Mouse (Mus musculus) liver, embryonic 14 days (tissue): ENCODE data around the gene Rp2. TPM values are rescaled to one million over a fixed set of nuclear protein-coding genes. Genes with fewer than 3 reads are reported as not detected.

Source experiments
- polyA plus RNA-seq: library from polyadenylated mRNA; depleted of rRNA; stranded (reverse); fragments of >200 nt; gene quantifications from 2 replicates; pipeline ENCODE4 v1.2.3, GENCODE M21; 2012; rRNA removed

The Rp2 gene
- 5.1 and 6.4 TPM in 2 replicates for polyA plus RNA-seq

DNA sequence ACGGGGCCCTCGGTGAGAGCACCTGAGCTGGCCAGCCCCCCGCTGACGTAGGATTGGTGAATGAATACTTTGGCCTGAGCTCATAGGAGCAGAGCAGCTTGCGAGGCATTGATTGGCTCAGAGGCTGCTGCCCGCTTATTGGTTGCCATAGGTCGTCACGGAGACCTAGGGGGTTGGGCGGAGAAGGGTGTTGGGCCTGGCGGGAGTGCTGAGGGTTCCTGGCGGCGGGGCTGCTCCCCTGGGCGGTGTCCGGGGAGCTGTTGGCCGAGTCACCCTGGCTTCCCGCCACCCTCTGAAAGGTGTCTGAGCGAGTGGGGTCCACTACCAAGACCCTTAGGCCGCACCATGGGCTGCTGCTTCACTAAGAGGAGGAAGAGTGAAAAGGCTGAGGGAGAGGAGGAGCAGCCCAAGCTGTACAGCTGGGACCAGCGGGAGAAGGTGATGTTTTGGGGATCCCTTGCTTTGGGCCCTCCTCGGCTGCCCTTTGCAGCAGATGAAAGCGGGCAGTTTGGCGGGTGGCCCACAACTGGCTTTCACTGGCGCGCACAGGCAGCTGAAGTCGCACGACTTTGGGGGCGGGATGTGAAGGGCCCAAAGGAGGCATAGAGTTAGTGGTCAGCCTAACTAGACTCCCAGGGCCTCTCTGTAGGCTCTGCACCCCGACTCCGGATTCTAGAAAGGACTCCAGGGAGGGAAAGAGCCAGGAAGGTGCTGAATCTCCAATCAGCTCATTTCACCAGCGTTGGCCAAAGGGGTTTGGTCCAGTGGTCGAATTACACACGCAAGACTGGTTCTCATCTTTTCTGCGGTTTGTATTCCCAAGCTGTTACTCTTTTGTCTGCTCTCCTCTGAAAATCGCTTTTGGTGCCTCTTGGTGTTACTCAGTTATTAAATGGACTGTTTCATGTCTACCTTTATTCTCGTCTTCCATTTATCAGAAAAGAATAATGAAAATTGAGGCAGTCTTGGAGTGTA lies at the start of gene Rp2:
Rp2 (plus strand) TSS at position 91 of the 975 bp plus-strand sequence.

DNA sequence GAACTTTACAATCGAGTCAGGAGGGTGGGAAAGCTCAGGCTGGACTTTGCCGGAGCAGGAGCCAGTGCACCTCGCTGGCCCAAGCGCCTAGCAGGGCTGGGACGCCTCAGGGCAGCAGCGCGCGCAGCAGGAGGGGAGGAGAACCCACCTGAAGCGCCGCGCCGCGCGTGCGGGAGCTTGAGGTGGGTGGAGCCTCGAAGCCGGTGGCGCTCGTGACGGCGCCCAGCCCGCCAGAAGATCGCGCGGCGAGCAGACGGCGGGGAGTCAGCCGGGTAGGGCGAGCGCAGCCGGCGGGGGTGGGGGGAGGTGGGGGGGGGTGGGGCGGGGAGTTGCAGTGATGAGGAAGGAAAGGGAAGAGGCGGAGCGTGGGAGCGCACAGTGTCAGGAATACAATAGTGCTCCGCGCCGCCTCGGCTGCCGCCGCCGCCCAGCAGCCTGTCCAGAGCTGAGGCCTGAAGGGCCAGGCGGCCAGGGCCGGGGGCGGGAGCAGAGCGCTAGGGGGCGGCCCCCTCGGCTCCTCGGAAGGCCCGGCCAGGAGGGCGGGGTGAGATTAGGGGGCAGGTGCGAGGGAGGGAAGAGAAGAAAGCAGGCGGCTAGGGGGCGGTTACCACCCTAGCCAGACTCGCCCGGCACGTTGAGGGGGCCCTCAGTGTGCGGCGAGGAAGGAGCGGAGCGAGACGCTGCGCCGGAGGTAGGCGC lies 61.0 kb downstream of the Rp2 start, which contains the start of gene Jade3:
Jade3 (plus strand) TSS at position 549 of the 699 bp plus-strand sequence.

Other genes with a start within 250 kb of the Rp2 start
- 0.15 and 0.18 TPM in 2 replicates for gene Slc9a7, start 72.7 kb upstream of the Rp2 start, polyA plus RNA-seq
- 3.1 and 3.8 TPM in 2 replicates for gene Jade3, start 61.2 kb downstream of the Rp2 start, polyA plus RNA-seq
- gene Rgn, start 185.3 kb downstream of the Rp2 start, polyA plus RNA-seq, result 85.5 and 100.0 TPM in 2 replicates